Mouse (Mus musculus) myocyte (in vitro differentiated cells): Measurements from ENCODE around the gene Csnk2b.

Source experiments
- MAX ChIP-seq: IDR thresholded peaks from one replicate; pipeline ENCODE4 v1.6.1; 2011; ENCODE audit warnings: low read depth, mild to moderate bottlenecking, control low read depth
- POLR2A ChIP-seq: IDR thresholded peaks from one replicate; pipeline ENCODE4 v1.6.1; 2011; ENCODE audit warnings: low read depth, mild to moderate bottlenecking, control low read depth, moderate library complexity; ENCODE audit not compliant: insufficient read length

GRCm38 (mm10) chr17:35083929-35084497, 37.8 kb downstream of the Csnk2b start:
- TF ChIP-seq POLR2A (no peak), MAX (no peak)
